Mouse (Mus musculus): ENCODE data around the gene Kdm4b. TPM values are rescaled to one million over a fixed set of nuclear protein-coding genes. Genes with fewer than 3 reads are reported as not detected.

Kdm4b gene
- polyA plus RNA-seq, 1 experiment from 2014 or later = 54.3 TPM

- Histone ChIP-seq H3K9me3 (peaks cover 6% of the 10 kb centered on the region; the same call in 1 of the 2 replicates), H3K4me2 (no peak overlapping the region), H3K9ac (replicated peaks) (no peak overlapping the region), H3K27me3 (no peaks in the 10 kb centered on the region), H3K4me3 (replicated peaks) (no peak overlapping the region), H3K36me3 (peaks cover 92% of the 10 kb centered on the region), H3K4me1 (replicated peaks) (no peaks in the 10 kb centered on the region; the same call in 1 of the 2 replicates), H3K27ac (no peak overlapping the region)
- no peak for ATAC-seq (ENCODE audit: insufficient number of reproducible peaks, insufficient read depth, low FRiP score, low TSS enrichment, low read depth)
- WGBS = 92% methylated on average over 6 of the region's 6 CpGs
Measured at GRCm38 (mm10) chr17:56442316-56442715, 116.5 kb downstream of the Kdm4b start.

GRCm38 (mm10) chr17:56443341-56443795 lies 117.5 kb downstream of the Kdm4b start:
- Histone ChIP-seq H3K27ac (no peak overlapping the region), H3K4me3 (replicated peaks) (no peak overlapping the region), H3K9me3 (no peaks in the 10 kb centered on the region), H3K27me3 (no peaks in the 10 kb centered on the region), H3K36me3 (peaks cover 92% of the 10 kb centered on the region), H3K9ac (replicated peaks) (no peak overlapping the region), H3K4me1 (replicated peaks) (no peaks in the 10 kb centered on the region; the same call in 1 of the 2 replicates), H3K4me2 (no peak overlapping the region)
- WGBS = 86% methylated on average over 5 of the region's 5 CpGs
- no peak for ATAC-seq (ENCODE audit: insufficient number of reproducible peaks, insufficient read depth, low FRiP score, low TSS enrichment, low read depth)

GRCm38 (mm10) chr17:56444771-56445170 lies 118.9 kb downstream of the Kdm4b start:
- H3K36me3 ChIP-seq = peaks cover 92% of the 10 kb centered on the region
- 85% methylated on average over 3 of the region's 3 CpGs for WGBS
- ATAC-seq (ENCODE audit: insufficient number of reproducible peaks, insufficient read depth, low FRiP score, low TSS enrichment, low read depth) = no peak

GRCm38 (mm10) chr17:56445397-56445796 lies 119.5 kb downstream of the Kdm4b start:
- H3K4me2 ChIP-seq = no peak overlapping the region
- H3K4me1 ChIP-seq (replicated peaks) = no peaks in the 10 kb centered on the region; the same call in 1 of the 2 replicates
- H3K36me3 ChIP-seq = peaks cover 94% of the 10 kb centered on the region
- no peaks in the 10 kb centered on the region for H3K9me3 ChIP-seq
- H3K4me3 ChIP-seq (replicated peaks) = no peak overlapping the region
- H3K27ac ChIP-seq = no peak overlapping the region
- ATAC-seq (ENCODE audit: insufficient number of reproducible peaks, insufficient read depth, low FRiP score, low TSS enrichment, low read depth) = no peak
- no peak overlapping the region for H3K9ac ChIP-seq (replicated peaks)
- 75% methylated on average over 14 of the region's 14 CpGs for WGBS
- H3K27me3 ChIP-seq = no peaks in the 10 kb centered on the region

More at GRCm38 (mm10) chr17:56444771-56445170, 118.9 kb downstream of the Kdm4b start:
- Histone ChIP-seq H3K27ac (no peak overlapping the region), H3K4me3 (replicated peaks) (no peak overlapping the region), H3K4me1 (replicated peaks) (no peaks in the 10 kb centered on the region; the same call in 1 of the 2 replicates), H3K27me3 (no peaks in the 10 kb centered on the region), H3K9me3 (no peaks in the 10 kb centered on the region), H3K9ac (replicated peaks) (no peak overlapping the region), H3K4me2 (no peak overlapping the region)

- 77% methylated on average over 2 of the region's 2 CpGs for WGBS
- no peak overlapping the region for H3K4me3 ChIP-seq (replicated peaks)
- no peak overlapping the region for H3K27ac ChIP-seq
- peaks cover 95% of the 10 kb centered on the region for H3K36me3 ChIP-seq
- H3K9me3 ChIP-seq = no peaks in the 10 kb centered on the region
- no peak for ATAC-seq (ENCODE audit: insufficient number of reproducible peaks, insufficient read depth, low FRiP score, low TSS enrichment, low read depth)
- no peaks in the 10 kb centered on the region for H3K27me3 ChIP-seq
- no peaks in the 10 kb centered on the region; the same call in 1 of the 2 replicates for H3K4me1 ChIP-seq (replicated peaks)
- H3K4me2 ChIP-seq = no peak overlapping the region
- no peak overlapping the region for H3K9ac ChIP-seq (replicated peaks)
Measured at GRCm38 (mm10) chr17:56447716-56448115, 121.9 kb downstream of the Kdm4b start.

Small RNA genes lying within 50 kb of the gene (microRNA-seq; reads per million reads assigned to microRNA genes)
- 0.93 reads per million for gene Mir6977

Other genes starting within 250 kb of the Kdm4b start
- 176 and 189 TPM in 2 replicates for gene Hdgfl2, start 246.4 kb upstream of the Kdm4b start, polyA plus RNA-seq (2016; fragmentation: Nextera tagmentation; extraction: Ambion mirVana)
- 0.12 and 0.23 TPM in 2 replicates for gene Plin4, start 216.3 kb upstream of the Kdm4b start, polyA plus RNA-seq (2016; fragmentation: Nextera tagmentation; extraction: Ambion mirVana)
- 0.10 TPM in 2 replicates for gene Plin5, start 208.5 kb upstream of the Kdm4b start, polyA plus RNA-seq (2016; fragmentation: Nextera tagmentation; extraction: Ambion mirVana)
- 0.24 TPM in 1 of 2 replicates, not detected in the other for gene Lrg1, start 204.1 kb upstream of the Kdm4b start, polyA plus RNA-seq (2016; fragmentation: Nextera tagmentation; extraction: Ambion mirVana)
- gene Sema6b, start 185.7 kb upstream of the Kdm4b start, polyA plus RNA-seq (2016; fragmentation: Nextera tagmentation; extraction: Ambion mirVana) = 3.1 and 3.3 TPM in 2 replicates
- 8.3 and 9.5 TPM in 2 replicates for gene Tnfaip8l1, start 163.6 kb upstream of the Kdm4b start, polyA plus RNA-seq (2016; fragmentation: Nextera tagmentation; extraction: Ambion mirVana)
- gene Mydgf, start 142.1 kb upstream of the Kdm4b start, polyA plus RNA-seq (2016; fragmentation: Nextera tagmentation; extraction: Ambion mirVana) = 69.3 and 78.4 TPM in 2 replicates
- 36.2 and 37.7 TPM in 2 replicates for gene Dpp9, start 107.2 kb upstream of the Kdm4b start, polyA plus RNA-seq (2016; fragmentation: Nextera tagmentation; extraction: Ambion mirVana)
- gene Fem1a, start 69.3 kb upstream of the Kdm4b start, polyA plus RNA-seq (2016; fragmentation: Nextera tagmentation; extraction: Ambion mirVana) = 13.4 and 14.6 TPM in 2 replicates
- 3.0 and 3.8 TPM in 2 replicates for gene Ticam1, start 49.3 kb upstream of the Kdm4b start, polyA plus RNA-seq (2016; fragmentation: Nextera tagmentation; extraction: Ambion mirVana)
- gene Plin3, start 33.2 kb upstream of the Kdm4b start, polyA plus RNA-seq (2016; fragmentation: Nextera tagmentation; extraction: Ambion mirVana) = 62.7 and 71.7 TPM in 2 replicates
- not detected in 2 replicates for gene Arrdc5, start 25.8 kb upstream of the Kdm4b start, polyA plus RNA-seq (2016; fragmentation: Nextera tagmentation; extraction: Ambion mirVana)
- gene Uhrf1, start 22.7 kb upstream of the Kdm4b start, polyA plus RNA-seq (2016; fragmentation: Nextera tagmentation; extraction: Ambion mirVana) = 198 and 199 TPM in 2 replicates
- 113 and 126 TPM in 2 replicates for gene Ptprs, start 150.4 kb downstream of the Kdm4b start, polyA plus RNA-seq (2016; fragmentation: Nextera tagmentation; extraction: Ambion mirVana)
- not detected in 2 replicates for gene Znrf4, start 186.4 kb downstream of the Kdm4b start, polyA plus RNA-seq (2016; fragmentation: Nextera tagmentation; extraction: Ambion mirVana)
- gene Gm20219, start 228.3 kb downstream of the Kdm4b start, polyA plus RNA-seq (2016; fragmentation: Nextera tagmentation; extraction: Ambion mirVana) = 1.0 and 1.6 TPM in 2 replicates